Mouse (Mus musculus) E14TG2a.4 (cell line): ENCODE data around the gene Kmt2b.
A peak's percentile ranks its signal among the peaks of the same experiment; 100 is the strongest.

Experiments used
- CTCF ChIP-seq: conservative IDR thresholded peaks from 2 replicates; pipeline ENCODE4 v1.5.1; 2014; ENCODE audit warnings: low read length
- POU5F1 ChIP-seq: IDR thresholded peaks from 2 replicates; pipeline ENCODE4 v1.6.1; 2014; ENCODE audit warnings: low read length, borderline replicate concordance

- peak; percentile 96 for TF ChIP-seq CTCF
- no peak for TF ChIP-seq POU5F1
Observed at GRCm38 (mm10) chr7:30619202-30619601, 30.7 kb upstream of the Kmt2b start.
